Comparison of ENCODE assay signal across 8 mouse cellular contexts in genomic region chr9:32906233-32906872, GRCm38 (mm10).
DNase-seq lines count a peak whose midpoint lies in the region; ATAC-seq and TF ChIP-seq lines count a peak whose summit lies in the region.

No protein-coding gene starts in this region.

- no peak for TF ChIP-seq POLR2A in bone marrow, adult 2 months (IDR thresholded peaks at IDR 0.05; ENCODE audit: borderline replicate concordance, control insufficient read depth, low read depth, low read length)

- no peak overlapping the region for H3K27ac ChIP-seq in embryonic facial prominence, embryonic 14.5 days (replicated peaks; ENCODE audit: low read depth, low read length)
- no peak overlapping the region for H3K27ac ChIP-seq in embryonic facial prominence, embryonic 10.5 days (replicated peaks)
- H3K27ac ChIP-seq in bone marrow, adult 2 months (ENCODE audit: control insufficient read depth, insufficient read depth, low read depth, low read length, poor library complexity) = no peak overlapping the region

- H3K4me1 ChIP-seq in embryonic facial prominence, embryonic 14.5 days (ENCODE audit: control insufficient read depth, insufficient read depth, low read length) = no peaks in the 10 kb centered on the region
- H3K4me1 ChIP-seq in embryonic facial prominence, embryonic 10.5 days = peaks cover 4% of the 10 kb centered on the region; the same call in 1 of the 2 replicates
- no peaks in the 10 kb centered on the region; the same call in 1 of the 2 replicates for H3K4me1 ChIP-seq in bone marrow, adult 2 months (ENCODE audit: control insufficient read depth, insufficient read depth, low read length)

- H3K27me3 ChIP-seq in embryonic facial prominence, embryonic 14.5 days (replicated peaks; ENCODE audit: control insufficient read depth, insufficient read depth, low read length) = no peaks in the 10 kb centered on the region
- H3K27me3 ChIP-seq in embryonic facial prominence, embryonic 10.5 days (replicated peaks; ENCODE audit: low read depth, poor library complexity, severe bottlenecking) = no peaks in the 10 kb centered on the region

- no peak overlapping the region for H3K4me2 ChIP-seq in embryonic facial prominence, embryonic 14.5 days (ENCODE audit: low read depth, low read length)

- ATAC-seq in embryonic facial prominence, embryonic 14.5 days (ENCODE audit: low read depth) = no peak

- H3K9ac ChIP-seq in embryonic facial prominence, embryonic 14.5 days (ENCODE audit: low read depth, low read length) = no peak overlapping the region

- DNase-seq in embryonic facial prominence, embryonic 14.5 days (ENCODE audit: low spot score) = peak; percentile 12
- DNase-seq in embryonic facial prominence, embryonic 10.5 days (ENCODE audit: low spot score) = no peak
- DNase-seq in kidney, adult 18-20 months = peak; percentile 9
- peak; percentile 40 for DNase-seq in lung, postnatal 10 days
- no peak for DNase-seq in right cerebral cortex, postnatal 36 days (ENCODE audit: low spot score in 2 of 2)
- DNase-seq in cerebellum, postnatal 4 days (ENCODE audit: low spot score in 2 of 2) = no peak
- no peak for DNase-seq in right cerebral cortex, postnatal 25 days

- no peak overlapping the region for H3K4me3 ChIP-seq in embryonic facial prominence, embryonic 14.5 days (ENCODE audit: low read depth, low read length)
- H3K4me3 ChIP-seq in embryonic facial prominence, embryonic 10.5 days = no peak overlapping the region
- H3K4me3 ChIP-seq in bone marrow, adult 2 months (replicated peaks; ENCODE audit: control insufficient read depth, low read depth, low read length) = peak overlapping the region; percentile 42

- TF ChIP-seq CTCF in bone marrow, adult 2 months (IDR thresholded peaks at IDR 0.05; ENCODE audit: control insufficient read depth, insufficient read depth, low read length) = no peak

- no peaks in the 10 kb centered on the region for H3K36me3 ChIP-seq in embryonic facial prominence, embryonic 14.5 days (ENCODE audit: control insufficient read depth, insufficient read depth, low read length)
- no peaks in the 10 kb centered on the region for H3K36me3 ChIP-seq in embryonic facial prominence, embryonic 10.5 days (replicated peaks)

- WGBS in embryonic facial prominence, embryonic 14.5 days = 70% methylated on average over 8 of the region's 8 CpGs
- 75% methylated on average over 8 of the region's 8 CpGs for WGBS in embryonic facial prominence, embryonic 10.5 days
- 3% methylated on average over 8 of the region's 8 CpGs for WGBS in bone marrow, adult 2 months

- H3K9me3 ChIP-seq in embryonic facial prominence, embryonic 14.5 days (ENCODE audit: control insufficient read depth, low read length) = no peaks in the 10 kb centered on the region
- H3K9me3 ChIP-seq in embryonic facial prominence, embryonic 10.5 days = no peaks in the 10 kb centered on the region

Comparison
In these comparisons a context has a peak if more than half of its experiments do, and no peak if none do; other contexts are left out.
1. DNase-seq: peak in embryonic facial prominence, embryonic 14.5 days (single experiment), kidney, adult 18-20 months (single experiment) and lung, postnatal 10 days (single experiment); none in embryonic facial prominence, embryonic 10.5 days (single experiment), right cerebral cortex, postnatal 36 days (0 of 2), cerebellum, postnatal 4 days (0 of 2) and right cerebral cortex, postnatal 25 days (single experiment).